Mouse (Mus musculus): Measurements from ENCODE around the gene Naglu. TPM values are rescaled to one million over a fixed set of nuclear protein-coding genes. Genes with fewer than 3 reads are reported as not detected.

Naglu gene
- total RNA-seq, 2 experiments from 2014 or later, result 9.9 to 10.0 TPM

GRCm38 (mm10) chr11:101053974-101054373, 15.8 kb upstream of the Naglu start:
- intact Hi-C loops (cut with DNase I), result no loop called here
- DNase-seq, result no peak

DNA sequence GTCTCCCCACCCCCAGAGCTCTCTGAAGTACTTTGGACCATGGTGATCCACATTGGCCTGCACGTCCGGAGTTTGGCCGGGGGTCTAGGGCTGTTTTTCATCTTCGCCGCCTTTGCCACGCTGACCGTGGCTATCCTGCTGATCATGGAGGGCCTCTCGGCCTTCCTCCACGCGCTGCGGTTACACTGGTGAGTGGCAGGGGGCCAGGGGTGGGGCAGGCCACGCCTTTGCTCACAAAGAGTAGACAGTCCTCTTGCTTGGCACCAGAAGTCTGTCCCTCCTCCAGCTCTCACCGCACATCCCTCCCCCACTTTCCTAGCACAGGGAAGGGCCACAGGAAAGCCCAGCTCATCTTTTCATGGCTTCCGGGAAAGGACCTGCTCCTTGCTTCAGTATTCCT, 14.4 kb upstream of the Naglu start:
- intact Hi-C loops (cut with DNase I), result no loop called here
- DNase-seq, result no peak

DNA sequence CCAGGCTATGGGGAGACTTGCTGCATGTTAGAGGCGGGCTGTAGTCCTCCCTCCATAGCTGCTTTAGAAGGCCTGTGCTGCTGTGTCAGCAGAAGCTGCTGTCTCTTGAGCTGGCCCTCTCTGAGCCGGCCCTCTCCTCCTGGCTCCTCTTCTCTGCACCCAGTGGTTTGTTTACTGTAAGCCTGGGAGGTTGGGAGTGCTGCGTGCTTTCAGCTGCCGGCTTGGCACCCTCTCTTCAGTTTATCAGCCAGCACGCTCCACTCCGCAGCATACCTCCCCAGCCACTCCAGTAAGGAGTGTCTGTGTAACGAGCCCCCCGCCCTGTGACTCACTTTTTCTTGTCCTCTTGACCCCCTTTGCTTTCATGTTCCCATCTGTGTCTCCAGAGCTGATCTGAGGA, 12.9 kb upstream of the Naglu start:
- peak; percentile 73 to 79 for DNase-seq
- intact Hi-C loops (cut with DNase I), result loop anchor here (1.0 kb wide), 1 partner anchor 74 kb away; no protein-coding TSS in a partner anchor

GRCm38 (mm10) chr11:101057860-101058259, 12.0 kb upstream of the Naglu start:
- intact Hi-C loops (cut with DNase I), result loop anchor here (1.0 kb wide), 1 partner anchor 75 kb away; no protein-coding TSS in a partner anchor
- peak; percentile 93 to 95 for DNase-seq

DNA sequence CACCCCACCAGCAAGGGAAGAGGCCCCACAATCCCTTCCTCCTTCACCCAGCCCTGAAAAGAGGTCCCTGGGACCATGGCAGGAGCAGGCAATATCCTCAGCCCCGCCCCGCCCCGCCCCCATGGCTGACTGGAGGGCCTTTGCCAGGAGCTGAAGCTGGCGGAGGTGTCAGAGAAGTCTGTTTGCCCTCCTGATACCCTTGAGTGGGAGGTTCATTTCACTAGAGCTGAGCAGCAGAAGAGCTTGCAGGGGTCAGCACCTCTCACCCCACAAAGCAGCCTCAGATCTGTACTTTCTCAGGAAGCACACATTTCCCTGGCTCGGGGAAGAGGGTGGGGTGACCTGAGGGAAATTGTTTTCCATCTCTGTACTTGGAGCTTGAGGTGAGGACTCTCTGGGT, 11.1 kb upstream of the Naglu start:
- intact Hi-C loops (cut with DNase I), result no loop called here
- DNase-seq, result peak; percentile 71 to 75

DNA sequence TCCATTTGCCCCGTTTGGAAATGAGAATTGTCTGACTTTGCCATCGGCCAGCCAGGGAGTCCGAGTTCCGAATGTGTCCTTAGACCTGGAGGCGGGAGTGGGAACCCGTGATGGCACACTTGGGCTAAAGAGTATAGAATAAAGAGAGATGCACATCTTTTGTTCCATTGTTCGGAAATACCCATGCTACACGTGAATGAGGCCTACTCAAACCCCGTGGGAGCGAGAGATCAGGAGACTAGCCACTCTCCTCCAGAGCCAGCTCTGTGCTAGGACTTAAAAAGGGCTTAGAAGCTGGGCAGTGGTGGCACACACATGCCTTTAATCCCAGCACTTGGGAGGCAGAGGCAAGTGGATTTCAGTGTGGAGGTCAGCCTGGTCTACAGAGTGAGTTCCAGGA, 10.3 kb upstream of the Naglu start:
- DNase-seq, result no peak
- intact Hi-C loops (cut with DNase I), result no loop called here

DNA sequence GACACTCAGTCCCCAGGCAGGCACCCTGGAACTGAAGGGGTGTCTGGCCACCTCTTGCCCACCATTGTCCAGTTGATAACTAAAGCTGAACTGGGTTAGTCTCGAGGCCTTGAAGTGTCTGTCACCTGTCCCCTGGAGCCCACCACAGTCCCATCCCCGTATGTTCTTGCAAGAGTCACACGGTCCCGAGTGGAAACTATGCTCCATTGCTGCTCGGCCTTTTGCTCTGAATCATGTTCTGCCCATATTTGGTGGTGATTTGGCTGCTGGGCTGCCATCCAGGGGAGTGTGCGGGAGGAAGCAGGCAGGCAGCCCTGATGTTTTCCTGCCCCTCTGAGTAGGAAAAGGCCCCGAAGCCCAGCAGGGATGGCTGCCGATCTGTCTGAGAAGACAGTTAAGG, 9.7 kb upstream of the Naglu start:
- DNase-seq, result peak; percentile 87
- intact Hi-C loops (cut with DNase I), result loop anchor here (2.0 to 10.0 kb wide), 2 partner anchors 51 to 345 kb away; partner anchors contain the start of genes Atp6v0a1, Hspb9 and Kat2a

- intact Hi-C loops (cut with DNase I), result loop anchor here (2.0 to 10.0 kb wide), 2 partner anchors 52 to 346 kb away; partner anchors contain the start of genes Atp6v0a1, Hspb9 and Kat2a
- no peak for DNase-seq
Observed at GRCm38 (mm10) chr11:101061049-101061448, 8.8 kb upstream of the Naglu start.

GRCm38 (mm10) chr11:101062165-101062884, 7.5 kb upstream of the Naglu start:
- DNase-seq, result peak; percentile 75 to 79
- intact Hi-C loops (cut with DNase I), result loop anchor here (10.0 kb wide), 1 partner anchor 348 kb away; the partner anchor contains the start of genes Hspb9 and Kat2a

DNA sequence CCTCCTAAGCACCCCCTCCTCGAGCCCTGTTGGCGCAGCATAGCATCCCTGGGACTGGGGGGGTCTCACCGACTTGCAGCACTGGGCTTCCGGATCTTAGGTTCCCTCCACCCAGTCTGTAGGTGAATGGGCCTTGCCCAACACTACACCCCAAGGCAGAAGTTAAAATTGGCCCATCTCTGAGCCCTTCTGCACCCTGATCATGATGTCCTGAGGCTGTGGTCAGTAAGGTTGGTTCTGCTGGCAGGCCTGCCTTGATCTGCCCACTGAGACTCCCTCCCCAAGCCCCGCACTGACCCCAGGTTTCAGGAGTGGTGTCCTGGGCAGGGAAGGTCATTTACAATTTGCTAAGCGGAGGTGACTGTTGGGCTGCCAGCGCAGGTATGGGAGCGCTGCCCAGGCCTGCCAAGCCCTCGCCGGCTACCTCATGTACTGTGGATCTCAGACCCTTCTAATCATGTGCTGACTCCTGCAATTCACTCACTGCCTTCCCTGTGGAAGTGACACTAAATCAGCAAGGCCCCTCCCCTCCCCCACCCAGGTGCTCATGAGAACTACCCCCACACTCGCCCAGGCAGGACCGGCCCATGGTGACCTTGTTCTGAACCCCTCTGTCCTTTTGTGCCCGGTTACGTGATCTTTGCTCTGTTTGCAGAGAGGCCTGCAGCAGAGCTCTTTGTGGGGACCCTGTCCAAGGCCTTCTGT, 6.7 kb upstream of the Naglu start:
- DNase-seq, result peak in 1 of 2 experiments; percentile 72
- intact Hi-C loops (cut with DNase I), result loop anchor here (10.0 kb wide), 1 partner anchor 348 kb away; the partner anchor contains the start of genes Hspb9 and Kat2a

GRCm38 (mm10) chr11:101063676-101064327, 6.0 kb upstream of the Naglu start:
- intact Hi-C loops (cut with DNase I), result loop anchor here (10.0 kb wide), 1 partner anchor 349 kb away; the partner anchor contains the start of genes Hspb9 and Kat2a
- DNase-seq, result peak; percentile 88 to 92

GRCm38 (mm10) chr11:101064462-101064861, 5.3 kb upstream of the Naglu start:
- intact Hi-C loops (cut with DNase I), result loop anchor here (10.0 kb wide), 1 partner anchor 350 kb away; the partner anchor contains the start of genes Hspb9 and Kat2a
- DNase-seq, result no peak

GRCm38 (mm10) chr11:101065002-101065401, 4.8 kb upstream of the Naglu start:
- intact Hi-C loops (cut with DNase I), result loop anchor here (10.0 kb wide), 1 partner anchor 350 kb away; the partner anchor contains the start of genes Hspb9 and Kat2a
- DNase-seq, result no peak

DNA sequence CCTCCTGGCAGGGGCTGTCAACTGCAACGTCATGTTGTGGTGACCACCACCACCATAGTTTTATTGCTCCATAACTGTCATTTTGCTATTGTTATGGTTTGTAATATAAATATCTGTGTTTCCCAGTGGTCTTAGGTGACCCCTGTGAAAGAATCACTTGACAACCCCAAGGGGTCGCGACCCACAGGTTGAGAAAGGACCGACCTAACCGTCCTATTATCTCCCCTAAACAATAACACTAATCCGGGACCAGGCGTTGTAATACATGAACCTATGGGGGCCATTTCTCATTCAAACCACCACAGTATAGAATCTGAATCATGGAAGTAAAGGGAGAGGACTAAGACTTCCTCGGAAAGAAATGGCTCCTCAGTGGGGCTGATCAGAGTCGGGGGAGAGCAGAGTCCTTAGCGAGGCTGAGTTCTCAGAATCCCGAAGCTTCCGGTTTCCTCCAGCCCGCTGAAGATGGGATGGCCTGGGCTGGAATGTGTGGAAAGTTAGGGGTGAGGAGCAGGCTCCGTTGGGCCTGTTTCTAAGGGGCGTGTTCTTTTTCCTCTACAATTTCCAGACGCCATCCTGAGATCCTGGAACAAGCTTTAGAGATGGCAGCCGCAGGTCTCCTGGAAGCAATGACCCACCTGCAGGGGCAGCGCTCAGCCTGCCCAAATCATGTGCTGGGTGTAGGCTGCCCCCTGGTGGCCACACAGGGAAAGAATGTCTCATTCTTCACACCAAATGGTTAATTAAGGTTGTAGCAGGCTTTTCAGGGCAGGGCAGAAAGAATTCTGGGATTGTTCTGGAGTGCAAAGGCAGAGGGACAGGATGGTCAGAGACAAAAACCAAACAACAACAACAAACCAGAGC, 3.0 kb upstream of the Naglu start:
- peak; percentile 90 to 92 for DNase-seq
- intact Hi-C loops (cut with DNase I), result loop anchor here (1.0 to 10.0 kb wide), 3 partner anchors 84 to 352 kb away; partner anchors contain the start of genes Hspb9 and Kat2a

DNA sequence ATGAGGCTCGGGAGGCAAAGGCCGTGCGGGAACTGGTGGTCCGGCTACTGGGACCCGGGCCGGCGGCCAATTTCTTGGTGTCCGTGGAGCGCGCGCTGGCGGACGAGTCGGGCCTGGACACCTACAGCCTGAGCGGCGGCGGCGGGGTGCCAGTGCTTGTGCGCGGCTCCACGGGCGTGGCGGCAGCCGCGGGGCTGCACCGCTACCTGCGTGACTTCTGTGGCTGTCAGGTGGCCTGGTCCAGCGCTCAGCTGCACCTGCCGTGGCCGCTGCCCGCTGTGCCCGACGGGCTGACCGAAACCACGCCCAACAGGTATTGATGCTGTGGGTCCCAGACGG, 346 bp downstream of the Naglu start:
- intact Hi-C loops (cut with DNase I), result no loop called here
- no peak for DNase-seq

DNA sequence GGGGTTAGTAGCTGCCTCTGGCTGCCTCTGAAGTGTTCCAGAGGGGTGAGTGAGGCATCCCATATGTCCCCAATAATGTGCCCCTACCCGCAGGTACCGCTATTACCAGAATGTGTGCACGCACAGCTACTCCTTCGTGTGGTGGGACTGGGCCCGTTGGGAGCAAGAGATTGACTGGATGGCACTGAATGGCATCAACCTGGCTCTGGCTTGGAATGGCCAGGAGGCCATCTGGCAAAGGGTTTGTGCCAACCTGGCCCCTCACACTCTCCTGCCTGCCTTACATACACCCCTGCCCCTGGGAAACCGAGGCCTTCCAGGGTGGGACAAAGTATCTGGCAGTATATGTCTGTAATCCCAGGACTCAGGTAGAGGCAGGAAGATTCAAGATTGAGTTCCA, 1.2 kb downstream of the Naglu start:
- no peak for DNase-seq
- intact Hi-C loops (cut with DNase I), result no loop called here

- no peak for DNase-seq
- intact Hi-C loops (cut with DNase I), result no loop called here
Observed at GRCm38 (mm10) chr11:101071810-101072428, 2.1 kb downstream of the Naglu start.

GRCm38 (mm10) chr11:101078121-101078520, 8.3 kb downstream of the Naglu start, which contains the start of gene Hsd17b1:
Hsd17b1 (plus strand) TSS chr11:101078411.
- intact Hi-C loops (cut with DNase I), result no loop called here
- DNase-seq, result no peak

- no peak for DNase-seq
- intact Hi-C loops (cut with DNase I), result no loop called here
Observed at GRCm38 (mm10) chr11:101079746-101080145, 9.9 kb downstream of the Naglu start.
